Mouse (Mus musculus): ENCODE measurements around the gene Rars2.

DNA sequence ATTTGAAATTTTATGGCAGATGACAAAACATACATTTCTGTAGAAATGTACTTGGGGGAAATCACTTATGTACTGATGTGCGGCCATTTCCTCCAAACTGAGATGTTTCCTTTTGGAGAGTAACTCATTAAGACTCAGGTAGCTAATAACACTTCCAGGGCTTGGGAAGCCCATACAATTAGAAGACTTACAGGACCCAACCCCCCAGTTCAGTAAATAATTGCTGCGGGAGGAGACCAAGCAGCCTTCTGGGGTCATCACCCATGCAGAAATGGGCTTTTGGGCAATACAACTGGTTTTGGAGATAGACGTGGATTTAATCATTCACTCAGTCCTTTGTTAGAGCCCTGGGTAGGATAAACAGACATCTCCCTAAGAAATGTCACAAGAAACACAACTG is 92.5 kb downstream of the Rars2 start:
- TF ChIP-seq CTCF (IDR thresholded peaks at IDR 0.05; ENCODE audit: low read depth, low read length) (no peak), POLR2A (IDR thresholded peaks at IDR 0.05; ENCODE audit: borderline replicate concordance, low read depth, low read length) (no peak)
